Mouse (Mus musculus) myocyte (in vitro differentiated cells): ENCODE data around the gene Tmcc3. TPM values are rescaled to one million over a fixed set of nuclear protein-coding genes. Genes with fewer than 3 reads are reported as not detected.

ENCODE experiments used
- H3K27me3 ChIP-seq: one replicate; pipeline ENCODE4 v1.6.1; 2011; ENCODE audit not compliant: control insufficient read depth, insufficient read depth, insufficient read length
- H3K36me3 ChIP-seq: one replicate; pipeline ENCODE4 v1.6.1; 2011; ENCODE audit not compliant: control insufficient read depth, insufficient read depth
- H3K4me2 ChIP-seq: one replicate; pipeline ENCODE4 v1.6.1; 2011; ENCODE audit warnings: low read depth, control low read depth
- H3K4me3 ChIP-seq: one replicate; pipeline ENCODE4 v1.5.1; 2011; ENCODE audit warnings: mild to moderate bottlenecking, control low read depth, moderate library complexity
- H3K79me2 ChIP-seq: one replicate; pipeline ENCODE4 v1.6.1; 2011; ENCODE audit not compliant: control insufficient read depth, insufficient read depth
- H3ac ChIP-seq: one replicate; pipeline ENCODE4 v1.6.1; 2011; ENCODE audit not compliant: control insufficient read depth, insufficient read length
- CEBPB ChIP-seq: IDR thresholded peaks from 2 replicates; pipeline ENCODE4 v1.6.1; 2011; ENCODE audit warnings: mild to moderate bottlenecking, moderate library complexity; ENCODE audit not compliant: poor library complexity, insufficient read depth, severe bottlenecking
- E2F4 ChIP-seq: IDR thresholded peaks from one replicate; pipeline ENCODE4 v1.6.1; 2011; ENCODE audit warnings: mild to moderate bottlenecking, control low read depth, moderate library complexity; ENCODE audit not compliant: insufficient read depth
- MAX ChIP-seq: IDR thresholded peaks from one replicate; pipeline ENCODE4 v1.6.1; 2011; ENCODE audit warnings: low read depth, mild to moderate bottlenecking, control low read depth
- MYOD1 ChIP-seq, 3 experiments: IDR thresholded peaks; one replicate each; pipeline ENCODE4 v1.6.1; 2011; ENCODE audit warnings: control low read depth in 2 of 3, low read depth in 2 of 3, mild to moderate bottlenecking in 2 of 3, moderate library complexity in 1 of 3; ENCODE audit not compliant: insufficient read length in 2 of 3, control insufficient read depth in 1 of 3
- MYOG ChIP-seq, 3 experiments: IDR thresholded peaks; one replicate each; pipeline ENCODE4 v1.6.1; 2011; ENCODE audit warnings: control low read depth in 2 of 3, low read depth in 2 of 3, mild to moderate bottlenecking in 2 of 3; ENCODE audit not compliant: insufficient read length in 2 of 3, control insufficient read depth in 1 of 3, insufficient read depth in 1 of 3
- POLR2A ChIP-seq: IDR thresholded peaks from one replicate; pipeline ENCODE4 v1.6.1; 2011; ENCODE audit warnings: low read depth, mild to moderate bottlenecking, control low read depth, moderate library complexity; ENCODE audit not compliant: insufficient read length
- POLR2AphosphoS2 ChIP-seq: IDR thresholded peaks from one replicate; pipeline ENCODE4 v1.6.1; 2011; ENCODE audit warnings: low read depth, control low read depth; ENCODE audit not compliant: insufficient read length
- REST ChIP-seq: IDR thresholded peaks from one replicate; pipeline ENCODE4 v1.6.1; 2011; ENCODE audit warnings: mild to moderate bottlenecking, control low read depth, moderate library complexity; ENCODE audit not compliant: insufficient read depth, insufficient read length
- SRF ChIP-seq: IDR thresholded peaks from one replicate; pipeline ENCODE4 v1.6.1; 2011; ENCODE audit warnings: low read depth; ENCODE audit not compliant: control insufficient read depth, insufficient read length
- TCF12 ChIP-seq: IDR thresholded peaks from one replicate; pipeline ENCODE4 v1.6.1; 2011; ENCODE audit warnings: mild to moderate bottlenecking, control low read depth; ENCODE audit not compliant: poor library complexity, insufficient read depth, severe bottlenecking
- TCF3 ChIP-seq: IDR thresholded peaks from one replicate; pipeline ENCODE4 v1.6.1; 2011; ENCODE audit warnings: low read depth, control low read depth; ENCODE audit not compliant: insufficient read length
- USF1 ChIP-seq: IDR thresholded peaks from one replicate; pipeline ENCODE4 v1.6.1; 2011; ENCODE audit warnings: low read depth, mild to moderate bottlenecking, control low read depth, moderate library complexity
- polyA plus RNA-seq: library from polyadenylated mRNA; unstranded; fragments of >200 nt; fragmentation: generic; extraction: Trizol; gene quantifications from one replicate; pipeline ENCODE4 v1.2.1, GENCODE M21; 2012; ENCODE audit warnings: missing spikeins

Tmcc3 gene
- polyA plus RNA-seq, 1 experiment, result 16.6 TPM

DNA sequence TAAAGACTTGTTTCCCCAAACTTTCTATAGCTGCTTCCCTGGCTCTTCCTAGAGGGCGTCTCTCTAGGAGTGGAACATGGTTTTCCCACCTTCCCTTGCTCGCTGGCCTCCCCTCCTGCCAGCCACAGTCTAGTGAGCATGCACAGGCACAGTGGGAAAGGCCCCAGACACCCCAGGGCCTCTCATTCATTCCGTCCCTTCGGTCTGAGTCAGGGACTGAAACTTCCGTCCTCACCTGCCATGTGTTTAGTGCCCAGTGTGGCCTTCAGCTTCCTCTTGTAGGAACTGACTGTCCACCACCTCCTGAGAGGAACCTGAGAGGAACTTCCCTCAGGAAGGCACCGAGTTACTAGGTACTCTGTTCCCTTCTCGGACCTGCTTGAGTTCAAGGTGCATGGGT, 257.1 kb downstream of the Tmcc3 start:
- TF ChIP-seq TCF12 (no peak), POLR2AphosphoS2 (no peak), POLR2A (no peak), SRF (no peak), E2F4 (no peak), MYOG (IDR thresholded peaks at IDR 0.05; ENCODE audit: control insufficient read depth in 1 of 3, insufficient read depth in 1 of 3, insufficient read length in 2 of 3, low read depth in 2 of 3) (no peak), USF1 (no peak)
- Histone ChIP-seq H3K36me3 (no peaks in the 10 kb centered on the region), H3K27me3 (no peaks in the 10 kb centered on the region), H3ac (no peak overlapping the region), H3K4me2 (no peak overlapping the region), H3K4me3 (no peak overlapping the region), H3K79me2 (peaks cover 6% of the 10 kb centered on the region)

DNA sequence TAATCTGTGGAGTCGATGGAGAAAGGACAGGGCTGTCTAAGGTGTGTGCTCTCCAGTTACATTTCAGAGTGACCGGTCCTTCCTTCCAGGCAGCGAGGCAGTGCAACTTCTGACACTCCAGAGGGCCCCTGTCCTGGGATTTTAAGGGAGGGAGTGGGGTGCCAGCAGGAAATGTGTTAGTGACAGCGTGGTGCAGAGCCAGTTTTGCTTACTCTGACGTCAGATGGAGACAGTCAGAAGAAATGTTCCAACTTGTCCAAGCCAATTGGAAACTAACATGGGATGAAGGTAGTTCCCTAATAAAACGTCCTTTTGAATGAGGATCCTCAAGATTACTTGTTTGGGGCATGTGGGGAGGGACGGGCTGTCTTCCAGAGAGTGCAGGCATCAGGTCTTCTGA, 258.0 kb downstream of the Tmcc3 start:
- no peak overlapping the region for H3K4me2 ChIP-seq
- no peaks in the 10 kb centered on the region for H3K27me3 ChIP-seq
- no peak overlapping the region for H3K4me3 ChIP-seq
- H3K79me2 ChIP-seq, result peaks cover 6% of the 10 kb centered on the region
- TF ChIP-seq TCF3 (no peak), MYOD1 (IDR thresholded peaks at IDR 0.05; ENCODE audit: control insufficient read depth in 1 of 3, insufficient read length in 2 of 3, low read depth in 2 of 3) (no peak), SRF (no peak), MAX (no peak)
- H3ac ChIP-seq, result no peak overlapping the region
- H3K36me3 ChIP-seq, result no peaks in the 10 kb centered on the region

GRCm38 (mm10) chr10:94571927-94572620, 260.3 kb downstream of the Tmcc3 start:
- TF ChIP-seq E2F4 (no peak), TCF12 (no peak), MYOG (IDR thresholded peaks at IDR 0.05; ENCODE audit: control insufficient read depth in 1 of 3, insufficient read depth in 1 of 3, insufficient read length in 2 of 3, low read depth in 2 of 3) (no peak)
- Histone ChIP-seq H3ac (no peak overlapping the region), H3K4me3 (no peak overlapping the region), H3K79me2 (peaks cover 6% of the 10 kb centered on the region), H3K27me3 (no peaks in the 10 kb centered on the region), H3K36me3 (no peaks in the 10 kb centered on the region), H3K4me2 (no peak overlapping the region)

DNA sequence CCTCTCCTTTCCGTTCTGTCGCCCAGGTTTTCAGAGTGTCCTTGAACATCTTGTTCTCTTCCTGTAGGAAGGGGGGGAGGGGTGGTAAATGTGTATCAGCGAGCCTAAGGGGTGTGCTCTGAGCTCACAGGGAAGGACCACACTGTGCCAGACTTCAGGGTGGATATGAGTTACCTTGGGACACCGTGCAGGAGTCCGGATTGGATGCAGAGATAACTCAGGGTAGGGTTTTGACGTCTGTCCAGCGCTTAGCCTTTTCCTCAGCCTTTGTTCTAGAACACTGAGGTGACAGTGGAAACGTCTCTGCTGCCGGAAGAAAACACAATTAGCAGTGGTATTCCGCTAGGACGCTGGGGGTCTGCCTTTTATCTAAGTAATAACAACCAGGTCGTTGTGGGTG, 261.0 kb downstream of the Tmcc3 start:
- Histone ChIP-seq H3ac (no peak overlapping the region), H3K36me3 (no peaks in the 10 kb centered on the region), H3K79me2 (peaks cover 6% of the 10 kb centered on the region), H3K4me3 (no peak overlapping the region), H3K4me2 (no peak overlapping the region), H3K27me3 (no peaks in the 10 kb centered on the region)
- TF ChIP-seq SRF (no peak), MYOD1 (IDR thresholded peaks at IDR 0.05; ENCODE audit: control insufficient read depth in 1 of 3, insufficient read length in 2 of 3, low read depth in 2 of 3) (no peak), REST (no peak), E2F4 (no peak), POLR2A (no peak), USF1 (no peak), MYOG (IDR thresholded peaks at IDR 0.05; ENCODE audit: control insufficient read depth in 1 of 3, insufficient read depth in 1 of 3, insufficient read length in 2 of 3, low read depth in 2 of 3) (no peak), TCF3 (no peak), MAX (no peak), TCF12 (no peak), POLR2AphosphoS2 (no peak), CEBPB (no peak)

- Histone ChIP-seq H3K27me3 (no peaks in the 10 kb centered on the region), H3K36me3 (peaks cover 17% of the 10 kb centered on the region), H3K4me2 (no peak overlapping the region), H3K79me2 (peaks cover 4% of the 10 kb centered on the region), H3ac (no peak overlapping the region), H3K4me3 (no peak overlapping the region)
- TF ChIP-seq CEBPB, result 0 out of 2 replicates have a peak, but pooled peaks have one; percentile 20
- TF ChIP-seq TCF3, result no peak
Observed at GRCm38 (mm10) chr10:94574451-94575333, 262.9 kb downstream of the Tmcc3 start.
